Mouse (Mus musculus): ENCODE results near the gene Satb2. TPM values are rescaled to one million over a fixed set of nuclear protein-coding genes. Genes with fewer than 3 reads are reported as not detected.

Gene Satb2
- polyA plus RNA-seq (2012; rRNA removed), result 0.14 and 0.16 TPM in 2 replicates

- Histone ChIP-seq H3K27ac (ENCODE audit: control insufficient read depth, insufficient read depth, low read length) (no peak within 1 kb of the TSS), H3K4me3 (ENCODE audit: control insufficient read depth, insufficient read depth, low read length) (no peak within 1 kb of the TSS), H3K4me1 (replicated peaks; ENCODE audit: control insufficient read depth, insufficient read depth, low read length) (peaks cover 4% of the 10 kb centered on the region; the same call in 1 of the 2 replicates), H3K36me3 (ENCODE audit: control insufficient read depth, insufficient read depth, low read length) (no peaks in the 10 kb centered on the region), H3K27me3 (ENCODE audit: control insufficient read depth, insufficient read depth, low read length) (peaks cover 19% of the 10 kb centered on the region)
- TF ChIP-seq POLR2A (IDR thresholded peaks at IDR 0.05; ENCODE audit: control insufficient read depth, extremely low read depth, insufficient read depth, low read length, poor library complexity) (no peak), CTCF (IDR thresholded peaks at IDR 0.05; ENCODE audit: borderline replicate concordance, control insufficient read depth, extremely low read depth, insufficient read depth, low read length, poor library complexity) (no peak)
- no peak for DNase-seq
- 6% methylated on average over 19 of the region's 19 CpGs for WGBS
Observed at GRCm38 (mm10) chr1:56978151-56978700, at the start of gene Satb2. Satb2 (minus strand) TSS chr1:56978650.

- Histone ChIP-seq H3K27ac (ENCODE audit: control insufficient read depth, insufficient read depth, low read length) (no peak overlapping the region), H3K4me3 (ENCODE audit: control insufficient read depth, insufficient read depth, low read length) (no peak overlapping the region), H3K36me3 (ENCODE audit: control insufficient read depth, insufficient read depth, low read length) (no peaks in the 10 kb centered on the region), H3K4me1 (replicated peaks; ENCODE audit: control insufficient read depth, insufficient read depth, low read length) (no peaks in the 10 kb centered on the region), H3K27me3 (ENCODE audit: control insufficient read depth, insufficient read depth, low read length) (no peaks in the 10 kb centered on the region)
- TF ChIP-seq CTCF (IDR thresholded peaks at IDR 0.05; ENCODE audit: borderline replicate concordance, control insufficient read depth, extremely low read depth, insufficient read depth, low read length, poor library complexity), result no peak
- TF ChIP-seq POLR2A (IDR thresholded peaks at IDR 0.05; ENCODE audit: control insufficient read depth, extremely low read depth, insufficient read depth, low read length, poor library complexity), result no peak
- no peak for DNase-seq
Observed at GRCm38 (mm10) chr1:57018941-57019340, 40.5 kb upstream of the Satb2 start.

- Histone ChIP-seq H3K4me1 (replicated peaks; ENCODE audit: control insufficient read depth, insufficient read depth, low read length) (no peaks in the 10 kb centered on the region), H3K36me3 (ENCODE audit: control insufficient read depth, insufficient read depth, low read length) (no peaks in the 10 kb centered on the region), H3K27me3 (ENCODE audit: control insufficient read depth, insufficient read depth, low read length) (no peaks in the 10 kb centered on the region), H3K27ac (ENCODE audit: control insufficient read depth, insufficient read depth, low read length) (no peak overlapping the region), H3K4me3 (ENCODE audit: control insufficient read depth, insufficient read depth, low read length) (no peak overlapping the region)
- DNase-seq, result no peak
- TF ChIP-seq CTCF (IDR thresholded peaks at IDR 0.05; ENCODE audit: borderline replicate concordance, control insufficient read depth, extremely low read depth, insufficient read depth, low read length, poor library complexity) (no peak), POLR2A (IDR thresholded peaks at IDR 0.05; ENCODE audit: control insufficient read depth, extremely low read depth, insufficient read depth, low read length, poor library complexity) (no peak)
Observed at GRCm38 (mm10) chr1:57013856-57014255, 35.4 kb upstream of the Satb2 start.

GRCm38 (mm10) chr1:57009171-57009570 lies 30.7 kb upstream of the Satb2 start:
- Histone ChIP-seq H3K36me3 (ENCODE audit: control insufficient read depth, insufficient read depth, low read length) (no peaks in the 10 kb centered on the region), H3K4me1 (replicated peaks; ENCODE audit: control insufficient read depth, insufficient read depth, low read length) (no peaks in the 10 kb centered on the region), H3K27me3 (ENCODE audit: control insufficient read depth, insufficient read depth, low read length) (no peaks in the 10 kb centered on the region), H3K27ac (ENCODE audit: control insufficient read depth, insufficient read depth, low read length) (no peak overlapping the region), H3K4me3 (ENCODE audit: control insufficient read depth, insufficient read depth, low read length) (no peak overlapping the region)
- 87% methylated on average over 4 of the region's 4 CpGs for WGBS
- TF ChIP-seq CTCF (IDR thresholded peaks at IDR 0.05; ENCODE audit: borderline replicate concordance, control insufficient read depth, extremely low read depth, insufficient read depth, low read length, poor library complexity) (no peak), POLR2A (IDR thresholded peaks at IDR 0.05; ENCODE audit: control insufficient read depth, extremely low read depth, insufficient read depth, low read length, poor library complexity) (no peak)
- no peak for DNase-seq

DNA sequence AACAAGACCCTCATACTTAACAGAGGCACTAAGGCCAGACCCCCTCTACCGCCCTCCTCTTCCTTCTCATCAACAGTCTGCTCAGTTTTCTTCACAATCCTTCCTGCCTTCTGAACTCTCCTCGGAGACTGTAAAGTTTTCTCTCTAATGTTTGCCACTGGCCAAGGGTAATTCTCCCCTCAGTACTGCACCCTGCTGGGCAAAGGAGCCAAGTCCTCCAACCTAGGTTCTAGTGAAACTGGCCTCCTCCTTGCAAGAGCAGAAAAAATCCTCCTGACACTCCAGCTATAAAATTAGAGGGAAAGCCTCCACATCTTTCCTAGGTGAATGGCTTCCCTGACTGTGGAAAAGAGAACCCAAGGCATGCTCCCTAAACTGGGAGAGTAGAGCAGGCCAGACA lies 16.6 kb upstream of the Satb2 start:
- no peaks in the 10 kb centered on the region for H3K36me3 ChIP-seq (ENCODE audit: control insufficient read depth, insufficient read depth, low read length)
- no peaks in the 10 kb centered on the region for H3K4me1 ChIP-seq (replicated peaks; ENCODE audit: control insufficient read depth, insufficient read depth, low read length)
- no peak overlapping the region for H3K27ac ChIP-seq (ENCODE audit: control insufficient read depth, insufficient read depth, low read length)
- DNase-seq, result no peak
- TF ChIP-seq CTCF (IDR thresholded peaks at IDR 0.05; ENCODE audit: borderline replicate concordance, control insufficient read depth, extremely low read depth, insufficient read depth, low read length, poor library complexity), result no peak
- TF ChIP-seq POLR2A (IDR thresholded peaks at IDR 0.05; ENCODE audit: control insufficient read depth, extremely low read depth, insufficient read depth, low read length, poor library complexity), result no peak
- no peaks in the 10 kb centered on the region for H3K27me3 ChIP-seq (ENCODE audit: control insufficient read depth, insufficient read depth, low read length)
- H3K4me3 ChIP-seq (ENCODE audit: control insufficient read depth, insufficient read depth, low read length), result no peak overlapping the region
- WGBS, result 61% methylated on average over 2 of the region's 2 CpGs

- 12% methylated on average over 5 of the region's 5 CpGs for WGBS
- no peak for TF ChIP-seq CTCF (IDR thresholded peaks at IDR 0.05; ENCODE audit: borderline replicate concordance, control insufficient read depth, extremely low read depth, insufficient read depth, low read length, poor library complexity)
Observed at GRCm38 (mm10) chr1:56992310-56992709, 13.9 kb upstream of the Satb2 start.

DNA sequence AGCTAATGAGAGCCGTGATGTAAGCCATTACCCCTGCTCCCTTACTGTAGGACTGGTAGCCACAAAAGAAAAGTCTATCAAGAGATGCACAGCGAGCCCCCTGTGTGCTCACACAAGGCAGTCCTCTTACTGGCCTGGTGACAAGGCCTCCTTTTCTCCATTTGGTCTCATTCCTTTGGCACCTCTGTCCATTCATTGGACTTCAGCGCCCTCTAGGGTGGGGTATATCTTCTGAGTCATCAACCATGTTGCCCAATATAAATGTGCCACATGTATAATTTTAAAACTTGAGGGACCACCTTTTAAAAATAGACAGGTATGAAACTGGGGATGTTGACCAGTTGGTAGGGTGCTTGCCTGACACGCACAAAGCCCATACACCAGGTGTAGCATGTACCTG lies 13.2 kb upstream of the Satb2 start:
- 77% methylated on average over 4 of the region's 4 CpGs for WGBS
- H3K27ac ChIP-seq (ENCODE audit: control insufficient read depth, insufficient read depth, low read length), result no peak overlapping the region

More at GRCm38 (mm10) chr1:56992310-56992709, 13.9 kb upstream of the Satb2 start:
- Histone ChIP-seq H3K4me1 (replicated peaks; ENCODE audit: control insufficient read depth, insufficient read depth, low read length) (no peaks in the 10 kb centered on the region), H3K27ac (ENCODE audit: control insufficient read depth, insufficient read depth, low read length) (no peak overlapping the region), H3K27me3 (ENCODE audit: control insufficient read depth, insufficient read depth, low read length) (no peaks in the 10 kb centered on the region), H3K36me3 (ENCODE audit: control insufficient read depth, insufficient read depth, low read length) (no peaks in the 10 kb centered on the region), H3K4me3 (ENCODE audit: control insufficient read depth, insufficient read depth, low read length) (no peak overlapping the region)
- no peak for DNase-seq

More for the DNA sequence above, 13.2 kb upstream of the Satb2 start:
- Histone ChIP-seq H3K27me3 (ENCODE audit: control insufficient read depth, insufficient read depth, low read length) (no peaks in the 10 kb centered on the region), H3K4me3 (ENCODE audit: control insufficient read depth, insufficient read depth, low read length) (no peak overlapping the region), H3K36me3 (ENCODE audit: control insufficient read depth, insufficient read depth, low read length) (no peaks in the 10 kb centered on the region), H3K4me1 (replicated peaks; ENCODE audit: control insufficient read depth, insufficient read depth, low read length) (no peaks in the 10 kb centered on the region)
- TF ChIP-seq POLR2A (IDR thresholded peaks at IDR 0.05; ENCODE audit: control insufficient read depth, extremely low read depth, insufficient read depth, low read length, poor library complexity) (no peak), CTCF (IDR thresholded peaks at IDR 0.05; ENCODE audit: borderline replicate concordance, control insufficient read depth, extremely low read depth, insufficient read depth, low read length, poor library complexity) (no peak)
- no peak for DNase-seq
